Mouse (Mus musculus) CH12F3 (cell line): ENCODE measurements around the gene Plxnd1.

Source experiments
- in situ Hi-C: fragments of 300-500 bp; cut with MboI; formaldehyde crosslinking; loops from 2 replicates; pipeline ENCODE4 v1.14.3; 2020; ENCODE audit warnings: low sequenced_read_pairs

Gene Plxnd1

GRCm38 (mm10) chr6:115931639-115932038 lies 63.2 kb downstream of the Plxnd1 start, which contains the start of gene Rho:
Gene Rho, plus strand, starts transcription at chr6:115931748.
- in situ Hi-C loops, result no loop called here

- in situ Hi-C loops, result no loop called here
Measured at GRCm38 (mm10) chr6:115930018-115930417, 64.8 kb downstream of the Plxnd1 start.

- in situ Hi-C loops, result no loop called here
Measured at GRCm38 (mm10) chr6:115927292-115928242, 67.2 kb downstream of the Plxnd1 start.

GRCm38 (mm10) chr6:115926416-115926815 lies 68.4 kb downstream of the Plxnd1 start:
- in situ Hi-C loops, result no loop called here

GRCm38 (mm10) chr6:115924829-115925228 lies 70.0 kb downstream of the Plxnd1 start:
- in situ Hi-C loops, result no loop called here

- in situ Hi-C loops, result no loop called here
Measured at GRCm38 (mm10) chr6:115919876-115920275, 74.9 kb downstream of the Plxnd1 start.

GRCm38 (mm10) chr6:115918615-115919014 lies 76.2 kb downstream of the Plxnd1 start:
- in situ Hi-C loops, result no loop called here

GRCm38 (mm10) chr6:115916611-115917010 lies 78.2 kb downstream of the Plxnd1 start:
- in situ Hi-C loops, result no loop called here

GRCm38 (mm10) chr6:115915601-115916445 lies 79.0 kb downstream of the Plxnd1 start:
- in situ Hi-C loops, result no loop called here

GRCm38 (mm10) chr6:115914511-115915202 lies 80.1 kb downstream of the Plxnd1 start:
- in situ Hi-C loops, result no loop called here

- in situ Hi-C loops, result no loop called here
Measured at GRCm38 (mm10) chr6:115913482-115913881, 81.3 kb downstream of the Plxnd1 start.

- in situ Hi-C loops, result no loop called here
Measured at GRCm38 (mm10) chr6:115911763-115912162, 83.0 kb downstream of the Plxnd1 start.

- in situ Hi-C loops, result no loop called here
Measured at GRCm38 (mm10) chr6:115909940-115910339, 84.9 kb downstream of the Plxnd1 start.

GRCm38 (mm10) chr6:115909052-115909451 lies 85.8 kb downstream of the Plxnd1 start:
- in situ Hi-C loops, result no loop called here

- in situ Hi-C loops, result no loop called here
Measured at GRCm38 (mm10) chr6:115908421-115908982, 86.3 kb downstream of the Plxnd1 start.

GRCm38 (mm10) chr6:115906871-115907270 lies 87.9 kb downstream of the Plxnd1 start:
- in situ Hi-C loops, result no loop called here

- in situ Hi-C loops, result no loop called here
Measured at GRCm38 (mm10) chr6:115906455-115906854, 88.3 kb downstream of the Plxnd1 start.

GRCm38 (mm10) chr6:115905568-115905967 lies 89.2 kb downstream of the Plxnd1 start:
- in situ Hi-C loops, result no loop called here
